Mouse (Mus musculus) brain, embryonic 18.5 days (tissue): Measurements from ENCODE around the gene Tas2r140.

Experiments used
- DNase-seq: peaks from one replicate; pipeline ENCODE4 v3.0.0-alpha.2; 2012; ENCODE audit warnings: low read depth, low spot score

Gene Tas2r140

DNA sequence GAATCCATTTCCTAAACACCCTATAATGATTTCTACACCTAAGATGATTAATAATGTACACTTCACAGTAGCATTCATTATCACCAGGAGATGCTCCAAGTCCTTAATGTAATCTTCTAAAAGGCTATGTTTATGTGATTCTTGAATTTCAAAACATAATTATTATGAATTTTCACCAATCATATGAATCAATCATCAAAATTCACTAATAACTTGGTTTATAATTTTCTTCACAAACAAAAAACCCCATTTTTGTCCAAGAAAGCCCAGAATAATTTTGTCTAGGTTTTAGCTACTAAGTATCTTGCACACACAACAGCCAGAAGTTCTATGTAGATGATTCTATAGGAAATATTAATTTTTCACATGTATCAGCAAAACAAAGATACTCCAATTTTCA, at the start of gene Tas2r140:
Tas2r140 (minus strand) TSS at position 101 of the 400 bp plus-strand sequence.
- no peak for DNase-seq

DNA sequence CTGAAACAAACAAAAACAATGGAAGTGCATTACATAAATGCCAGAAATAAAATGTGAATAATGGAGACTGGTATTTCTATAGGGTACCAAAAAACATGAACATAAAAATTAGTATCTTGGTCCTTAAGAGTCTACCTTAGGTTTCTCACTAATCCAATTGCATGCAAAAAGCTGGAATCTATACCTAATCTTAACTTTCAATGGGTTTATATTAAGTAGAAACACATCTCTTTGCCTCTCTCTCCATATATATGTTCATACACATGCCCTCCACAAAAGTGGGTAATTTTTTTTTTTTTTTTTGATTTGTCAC, 48.9 kb upstream of the Tas2r140 start, which contains the start of gene Smim10l1:
Smim10l1 (plus strand) TSS at position 301 of the 313 bp plus-strand sequence.
- DNase-seq, result no peak

DNA sequence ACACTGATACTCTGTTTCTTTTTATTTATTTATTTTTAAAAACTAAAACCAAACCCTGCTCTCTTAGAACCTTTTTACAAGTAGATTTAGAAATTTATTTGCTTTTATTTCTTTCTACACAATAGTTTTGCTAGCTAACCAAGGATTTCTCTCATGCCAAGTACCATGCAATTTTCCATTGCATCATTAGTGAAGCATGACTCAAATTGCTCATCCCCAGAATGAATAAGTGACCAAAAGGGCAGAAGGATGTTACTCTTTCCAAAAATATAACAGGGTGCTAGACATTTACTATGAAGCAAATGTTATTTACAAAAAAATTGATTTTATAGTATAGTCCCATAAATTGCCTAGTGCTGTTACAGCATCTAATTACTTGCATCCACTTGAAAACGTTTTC, 46.8 kb upstream of the Tas2r140 start:
- no peak for DNase-seq

DNA sequence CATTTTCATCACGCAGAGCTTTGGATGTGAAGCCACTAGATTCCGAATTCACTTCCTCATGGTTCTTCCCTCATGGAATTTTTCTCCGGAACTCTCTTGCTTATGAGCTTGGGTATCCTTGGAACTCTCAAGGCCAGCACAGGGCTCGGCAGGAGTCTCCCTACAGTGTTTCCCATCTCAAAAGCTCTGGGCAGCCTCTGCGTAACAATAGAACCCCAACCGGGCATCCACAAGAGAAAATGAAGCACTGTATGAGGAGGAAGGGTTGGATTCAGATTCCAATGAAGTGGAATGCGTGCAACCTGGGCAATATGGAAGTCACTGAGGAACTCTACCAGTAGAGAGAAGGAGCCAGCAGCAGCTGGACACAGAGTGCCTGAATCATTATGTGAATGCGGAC, 36.6 kb upstream of the Tas2r140 start:
- no peak for DNase-seq

DNA sequence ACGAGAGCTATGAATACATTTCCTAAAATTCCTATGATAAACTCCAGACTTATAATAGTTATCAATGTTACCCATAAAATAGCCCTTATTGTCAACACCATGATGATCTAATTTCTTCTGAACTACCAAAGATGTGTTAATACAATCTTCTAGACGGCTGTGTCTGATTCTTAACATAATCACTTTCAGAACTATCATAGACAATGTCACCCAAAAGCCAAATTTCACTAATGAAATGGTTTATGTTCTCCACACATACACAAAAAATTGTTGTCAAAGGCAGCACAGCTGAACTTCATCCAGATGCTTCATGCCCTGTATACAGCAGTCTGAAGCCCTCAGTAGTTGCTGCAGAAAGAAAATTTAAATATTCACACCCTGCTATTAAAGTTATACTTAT, 18.6 kb downstream of the Tas2r140 start, which contains the start of gene Tas2r103:
Tas2r103 (minus strand) TSS at position 101 of the 400 bp plus-strand sequence.
- DNase-seq, result no peak
